Mouse (Mus musculus) midbrain, embryonic 13.5 days (tissue): ENCODE results near the gene Pih1d2. TPM values are rescaled to one million over a fixed set of nuclear protein-coding genes. Genes with fewer than 3 reads are reported as not detected.

Experiments
- ATAC-seq: fragments of 200-750 bp; cut with Nextera tagmentation; 2 replicates; pipeline ENCODE4 v1.8.0; 2017; ENCODE audit warnings: mild to moderate bottlenecking, moderate TSS enrichment, moderate library complexity
- H3K27ac ChIP-seq: fragments of 300-500 bp; sonication (generic); 2 replicates; pipeline ENCODE4 v1.5.1; 2015; ENCODE audit warnings: inconsistent platforms, mild to moderate bottlenecking, moderate library complexity
- H3K27me3 ChIP-seq: fragments of 300-500 bp; sonication (generic); 2 replicates; pipeline ENCODE4 v1.6.1; 2015; ENCODE audit warnings: mild to moderate bottlenecking, inconsistent platforms
- H3K36me3 ChIP-seq: fragments of 300-500 bp; sonication (generic); 2 replicates; pipeline ENCODE4 v1.6.1; 2015; ENCODE audit warnings: mild to moderate bottlenecking, inconsistent platforms
- H3K4me1 ChIP-seq: fragments of 300-500 bp; sonication (generic); replicated peaks from 2 replicates; pipeline ENCODE4 v1.6.1; 2015; ENCODE audit warnings: inconsistent platforms
- H3K4me2 ChIP-seq: fragments of 300-500 bp; sonication (generic); replicated peaks from 2 replicates; pipeline ENCODE4 v1.6.1; 2015; ENCODE audit warnings: moderate library complexity, mild to moderate bottlenecking, inconsistent platforms
- H3K4me3 ChIP-seq: fragments of 300-500 bp; sonication (generic); replicated peaks from 2 replicates; pipeline ENCODE4 v1.5.1; 2015; ENCODE audit warnings: mild to moderate bottlenecking, inconsistent platforms
- H3K9ac ChIP-seq: fragments of 300-500 bp; sonication (generic); replicated peaks from 2 replicates; pipeline ENCODE4 v1.6.1; 2015; ENCODE audit warnings: mild to moderate bottlenecking, inconsistent platforms
- H3K9me3 ChIP-seq: fragments of 300-500 bp; sonication (generic); 2 replicates; pipeline ENCODE4 v1.6.1; 2016; ENCODE audit warnings: mild to moderate bottlenecking, inconsistent platforms
- WGBS: fragments of 180-500 bp; shearing (Covaris S2); methylation state at CpG from one replicate; pipeline ENCODE4 v1.1.7; 2015; 5-methylcytosine and 5-hydroxymethylcytosine counted together
- polyA plus RNA-seq: library from polyadenylated mRNA; unstranded; fragments of >200 nt; fragmentation: Nextera tagmentation; extraction: Ambion mirVana; gene quantifications from 2 replicates; pipeline ENCODE4 v1.2.1, GENCODE M21; 2015

Pih1d2 gene
- polyA plus RNA-seq, 1 experiment from 2014 or later, result 5.5 TPM

- Histone ChIP-seq H3K9me3 (no peaks in the 10 kb centered on the region), H3K27ac (no peak overlapping the region), H3K4me2 (no peak overlapping the region), H3K4me3 (no peak overlapping the region), H3K27me3 (no peaks in the 10 kb centered on the region), H3K9ac (no peak overlapping the region), H3K4me1 (no peaks in the 10 kb centered on the region), H3K36me3 (peaks cover 49% of the 10 kb centered on the region)
- ATAC-seq, result 0 out of 2 replicates have a peak, but pooled peaks have one; percentile 58
- 30% methylated on average over 5 of the region's 5 CpGs for WGBS
Observed at GRCm38 (mm10) chr9:50670690-50671089, 53.6 kb downstream of the Pih1d2 start.

Other genes with a start within 250 kb of the Pih1d2 start
- 0.43 and 0.58 TPM in 2 replicates for gene Plet1, start 122.8 kb upstream of the Pih1d2 start, polyA plus RNA-seq
- gene Pts, start 88.6 kb upstream of the Pih1d2 start, polyA plus RNA-seq, result 115 and 123 TPM in 2 replicates
- gene Il18, start 62.5 kb upstream of the Pih1d2 start, polyA plus RNA-seq, result 27.3 and 29.4 TPM in 2 replicates
- gene Bco2, start 62.1 kb upstream of the Pih1d2 start, polyA plus RNA-seq, result 0.28 and 0.34 TPM in 2 replicates
- 0.32 and 0.50 TPM in 2 replicates for gene Tex12, start 56.0 kb upstream of the Pih1d2 start, polyA plus RNA-seq
- 209 and 210 TPM in 2 replicates for gene Sdhd, start 13.5 kb upstream of the Pih1d2 start, polyA plus RNA-seq
- gene Timm8b, start 13.4 kb upstream of the Pih1d2 start, polyA plus RNA-seq, result 386 and 397 TPM in 2 replicates
- 23.5 and 23.8 TPM in 2 replicates for gene Nkapd1, start 143 bp downstream of the Pih1d2 start, polyA plus RNA-seq
- gene Dlat, start 42.5 kb downstream of the Pih1d2 start, polyA plus RNA-seq, result 40.9 and 42.1 TPM in 2 replicates
- 33.4 and 36.6 TPM in 2 replicates for gene Dixdc1, start 122.2 kb downstream of the Pih1d2 start, polyA plus RNA-seq
- 0.50 and 1.1 TPM in 2 replicates for gene 2310030G06Rik, start 129.2 kb downstream of the Pih1d2 start, polyA plus RNA-seq
- gene Cryab, start 134.0 kb downstream of the Pih1d2 start, polyA plus RNA-seq, result 3.5 and 4.0 TPM in 2 replicates
- 0.42 and 0.54 TPM in 2 replicates for gene Hspb2, start 135.0 kb downstream of the Pih1d2 start, polyA plus RNA-seq
- gene Fdxacb1, start 150.9 kb downstream of the Pih1d2 start, polyA plus RNA-seq, result 11.5 and 14.3 TPM in 2 replicates
- gene Alg9, start 157.7 kb downstream of the Pih1d2 start, polyA plus RNA-seq, result 51.6 and 53.5 TPM in 2 replicates
- 59.9 and 61.7 TPM in 2 replicates for gene 1110032A03Rik, start 158.2 kb downstream of the Pih1d2 start, polyA plus RNA-seq
- gene Ppp2r1b, start 228.0 kb downstream of the Pih1d2 start, polyA plus RNA-seq, result 56.1 and 58.0 TPM in 2 replicates